Mouse (Mus musculus): ENCODE results near the gene A630001G21Rik. TPM values are rescaled to one million over a fixed set of nuclear protein-coding genes. Genes with fewer than 3 reads are reported as not detected.

A630001G21Rik gene
- polyA plus RNA-seq, 1 experiment from 2014 or later: 1.8 TPM

DNA sequence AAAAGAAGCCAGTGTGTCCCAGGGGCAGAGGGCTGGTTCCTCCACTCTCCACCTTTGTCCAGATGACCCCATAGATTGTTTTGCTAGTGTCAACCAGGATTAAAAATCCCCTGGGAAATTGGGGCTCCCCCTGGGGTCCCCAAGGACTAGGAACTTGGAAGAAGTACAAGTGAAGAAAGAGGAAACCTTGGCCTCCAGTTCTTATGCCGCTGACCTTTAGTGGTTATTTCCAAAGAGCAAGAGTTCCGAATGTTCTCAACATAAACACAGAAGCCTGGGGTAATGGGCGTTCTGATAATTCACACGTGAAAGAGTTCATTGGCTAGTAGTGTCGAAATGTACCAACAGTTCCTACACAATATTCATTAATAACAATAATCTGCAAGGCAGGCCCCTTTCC, 31.9 kb downstream of the A630001G21Rik start:
- Histone ChIP-seq H3K36me3 (ENCODE audit: control insufficient read depth, insufficient read depth, low read length) (no peaks in the 10 kb centered on the region), H3K4me2 (replicated peaks; ENCODE audit: low read depth, low read length) (no peak overlapping the region), H3K27ac (ENCODE audit: low read depth, low read length) (no peak overlapping the region), H3K9ac (ENCODE audit: low read depth, low read length) (no peak overlapping the region), H3K27me3 (ENCODE audit: control insufficient read depth, insufficient read depth, low read length) (no peaks in the 10 kb centered on the region), H3K4me1 (ENCODE audit: control insufficient read depth, insufficient read depth, low read length) (no peaks in the 10 kb centered on the region), H3K4me3 (ENCODE audit: low read length) (no peak overlapping the region), H3K9me3 (ENCODE audit: control insufficient read depth, low read length) (no peaks in the 10 kb centered on the region)
- 83% methylated on average over 5 of the region's 5 CpGs for WGBS
- ATAC-seq (ENCODE audit: low FRiP score, low TSS enrichment): no peak

DNA sequence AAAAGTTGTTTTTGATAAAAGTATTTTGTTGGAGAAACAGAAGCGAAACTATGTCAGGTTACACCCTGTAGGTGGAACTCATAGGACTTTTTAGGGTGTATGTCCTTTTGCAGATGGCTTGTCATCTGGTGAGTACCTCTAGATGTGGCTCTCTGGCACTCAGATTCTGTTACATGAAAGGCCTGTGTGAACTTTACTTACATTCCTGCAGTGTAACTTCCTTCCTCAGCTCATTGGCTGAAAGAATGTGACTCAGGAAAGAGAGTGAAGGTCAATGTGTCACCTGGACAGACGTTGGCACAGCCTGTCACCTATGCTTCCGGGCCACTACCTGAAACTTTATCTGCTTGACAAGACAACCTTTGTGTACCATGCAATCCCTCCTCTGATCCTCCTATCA, 33.9 kb downstream of the A630001G21Rik start:
- no peak overlapping the region for H3K9ac ChIP-seq (ENCODE audit: low read depth, low read length)
- no peaks in the 10 kb centered on the region for H3K4me1 ChIP-seq (ENCODE audit: control insufficient read depth, insufficient read depth, low read length)
- ATAC-seq (ENCODE audit: low FRiP score, low TSS enrichment): no peak
- H3K4me3 ChIP-seq (ENCODE audit: low read length): no peak overlapping the region
- no peaks in the 10 kb centered on the region for H3K36me3 ChIP-seq (ENCODE audit: control insufficient read depth, insufficient read depth, low read length)
- H3K27ac ChIP-seq (ENCODE audit: low read depth, low read length): no peak overlapping the region
- no peak overlapping the region for H3K4me2 ChIP-seq (replicated peaks; ENCODE audit: low read depth, low read length)
- no peaks in the 10 kb centered on the region for H3K9me3 ChIP-seq (ENCODE audit: control insufficient read depth, low read length)
- no peaks in the 10 kb centered on the region for H3K27me3 ChIP-seq (ENCODE audit: control insufficient read depth, insufficient read depth, low read length)
- 74% methylated on average over 3 of the region's 3 CpGs for WGBS

DNA sequence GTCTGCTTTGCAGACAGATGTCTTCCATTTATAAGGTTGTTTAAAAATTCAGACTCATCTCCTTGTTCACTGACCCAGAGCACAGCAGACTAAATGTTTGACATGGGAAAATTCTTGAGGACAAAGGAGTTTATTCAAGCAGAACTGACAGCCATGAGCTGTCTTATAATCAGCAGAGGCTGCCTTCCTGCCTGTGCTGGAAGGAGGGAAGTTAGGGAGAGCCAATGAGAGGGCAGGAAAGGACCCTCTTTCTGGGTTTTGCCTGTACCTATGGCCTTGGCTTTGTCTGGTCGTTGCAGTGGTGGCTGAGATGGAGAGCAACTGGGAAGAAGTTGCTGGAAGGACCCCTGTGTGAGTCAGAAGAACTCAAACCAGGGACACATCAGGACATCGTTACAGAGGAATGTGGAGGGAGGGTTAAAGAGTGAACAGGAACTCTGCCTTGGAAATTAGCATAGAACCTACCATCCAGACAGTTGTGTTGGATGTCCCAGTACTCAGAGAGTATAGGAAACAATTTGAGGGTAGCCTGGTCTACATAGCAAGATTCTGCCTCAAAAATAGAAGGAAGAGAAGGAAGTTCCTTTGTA, 35.4 kb downstream of the A630001G21Rik start:
- H3K9me3 ChIP-seq (ENCODE audit: control insufficient read depth, low read length): no peaks in the 10 kb centered on the region
- no peak overlapping the region for H3K9ac ChIP-seq (ENCODE audit: low read depth, low read length)
- H3K4me3 ChIP-seq (ENCODE audit: low read length): no peak overlapping the region
- ATAC-seq (ENCODE audit: low FRiP score, low TSS enrichment): peak; percentile 77
- H3K27me3 ChIP-seq (ENCODE audit: control insufficient read depth, insufficient read depth, low read length): no peaks in the 10 kb centered on the region
- WGBS: 22% methylated on average over 2 of the region's 2 CpGs
- H3K27ac ChIP-seq (ENCODE audit: low read depth, low read length): peak overlapping the region; percentile 27; the same call in 1 of the 2 replicates
- no peak overlapping the region for H3K4me2 ChIP-seq (replicated peaks; ENCODE audit: low read depth, low read length)
- no peaks in the 10 kb centered on the region for H3K4me1 ChIP-seq (ENCODE audit: control insufficient read depth, insufficient read depth, low read length)
- no peaks in the 10 kb centered on the region for H3K36me3 ChIP-seq (ENCODE audit: control insufficient read depth, insufficient read depth, low read length)

DNA sequence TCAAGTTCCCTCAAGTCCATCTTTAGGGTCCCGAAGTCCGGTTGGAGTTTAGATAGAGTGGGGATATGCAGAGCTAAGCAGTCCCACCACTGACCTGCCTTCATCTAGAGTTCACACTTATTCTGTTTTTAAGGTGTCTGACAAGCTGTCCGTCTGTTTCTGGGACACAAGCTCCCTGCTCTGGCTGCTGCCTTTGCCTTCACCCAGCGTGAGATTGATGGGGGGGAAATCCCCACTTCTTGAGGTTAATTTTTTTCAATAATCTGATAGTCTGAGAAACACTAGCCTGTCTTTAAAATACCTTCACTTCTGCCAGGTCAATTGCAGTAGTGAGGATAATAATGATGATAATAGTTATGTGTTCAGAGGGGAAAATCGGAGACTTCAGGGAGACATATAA, 36.1 kb downstream of the A630001G21Rik start:
- Histone ChIP-seq H3K4me2 (replicated peaks; ENCODE audit: low read depth, low read length) (no peak overlapping the region), H3K9ac (ENCODE audit: low read depth, low read length) (no peak overlapping the region), H3K4me3 (ENCODE audit: low read length) (no peak overlapping the region), H3K36me3 (ENCODE audit: control insufficient read depth, insufficient read depth, low read length) (no peaks in the 10 kb centered on the region), H3K27me3 (ENCODE audit: control insufficient read depth, insufficient read depth, low read length) (no peaks in the 10 kb centered on the region), H3K27ac (ENCODE audit: low read depth, low read length) (no peak overlapping the region), H3K9me3 (ENCODE audit: control insufficient read depth, low read length) (no peaks in the 10 kb centered on the region), H3K4me1 (ENCODE audit: control insufficient read depth, insufficient read depth, low read length) (no peaks in the 10 kb centered on the region)
- ATAC-seq (ENCODE audit: low FRiP score, low TSS enrichment): no peak
- 71% methylated on average over 5 of the region's 5 CpGs for WGBS

DNA sequence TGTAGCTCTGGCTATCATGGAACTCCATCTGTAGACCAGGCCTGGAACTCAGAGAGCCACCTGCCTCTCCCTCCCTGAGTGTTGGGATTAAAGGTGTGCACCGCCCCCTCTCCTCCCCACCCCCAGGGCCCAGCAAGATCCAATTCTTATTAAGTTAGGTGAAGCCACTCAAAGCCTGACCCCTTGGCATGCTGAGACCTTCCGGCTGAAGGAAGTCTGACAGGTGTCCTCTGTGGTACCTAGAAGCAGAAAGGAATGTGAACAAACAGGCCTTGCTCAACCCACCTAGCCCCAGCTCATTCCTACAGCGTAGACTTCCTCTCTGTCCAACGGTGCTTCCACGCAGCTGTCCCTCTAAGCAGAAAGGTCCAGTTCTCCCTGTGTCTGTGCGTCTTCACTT, 37.5 kb downstream of the A630001G21Rik start:
- ATAC-seq (ENCODE audit: low FRiP score, low TSS enrichment): 0 out of 2 replicates have a peak, but pooled peaks have one; percentile 37
- 85% methylated on average over 6 of the region's 6 CpGs for WGBS

DNA sequence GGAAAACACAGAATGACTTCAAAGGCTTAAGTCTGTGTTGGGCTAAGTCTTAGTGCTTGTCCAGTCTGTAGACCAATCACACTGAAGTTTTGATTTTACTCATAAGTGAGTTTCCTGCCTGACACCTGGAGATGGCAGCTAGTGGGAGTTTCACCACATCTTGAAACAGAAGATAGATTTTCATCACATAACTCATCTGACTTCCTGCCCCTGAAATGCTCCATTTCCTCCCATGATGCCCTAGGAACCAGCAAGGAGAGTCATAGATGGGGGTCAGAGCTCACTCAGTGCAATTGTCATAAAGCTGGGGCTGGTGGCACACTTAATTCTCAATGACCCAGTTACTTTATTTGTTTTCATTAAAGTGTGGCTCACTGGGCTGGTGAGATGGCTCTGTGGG, 38.6 kb downstream of the A630001G21Rik start:
- H3K9me3 ChIP-seq (ENCODE audit: control insufficient read depth, low read length): no peaks in the 10 kb centered on the region
- no peaks in the 10 kb centered on the region for H3K36me3 ChIP-seq (ENCODE audit: control insufficient read depth, insufficient read depth, low read length)
- H3K9ac ChIP-seq (ENCODE audit: low read depth, low read length): no peak overlapping the region
- no peak for ATAC-seq (ENCODE audit: low FRiP score, low TSS enrichment)
- H3K27ac ChIP-seq (ENCODE audit: low read depth, low read length): no peak overlapping the region
- H3K27me3 ChIP-seq (ENCODE audit: control insufficient read depth, insufficient read depth, low read length): no peaks in the 10 kb centered on the region
- 0 out of 2 replicates have a peak, but pooled peaks cover 4% of the 10 kb centered on the region for H3K4me1 ChIP-seq (ENCODE audit: control insufficient read depth, insufficient read depth, low read length)
- no peak overlapping the region for H3K4me2 ChIP-seq (replicated peaks; ENCODE audit: low read depth, low read length)
- no peak overlapping the region for H3K4me3 ChIP-seq (ENCODE audit: low read length)

More for the DNA sequence above, 37.5 kb downstream of the A630001G21Rik start:
- H3K27me3 ChIP-seq (ENCODE audit: control insufficient read depth, insufficient read depth, low read length): no peaks in the 10 kb centered on the region
- no peak overlapping the region for H3K9ac ChIP-seq (ENCODE audit: low read depth, low read length)
- no peaks in the 10 kb centered on the region for H3K9me3 ChIP-seq (ENCODE audit: control insufficient read depth, low read length)
- no peak overlapping the region for H3K4me3 ChIP-seq (ENCODE audit: low read length)
- H3K27ac ChIP-seq (ENCODE audit: low read depth, low read length): no peak overlapping the region
- no peak overlapping the region for H3K4me2 ChIP-seq (replicated peaks; ENCODE audit: low read depth, low read length)
- H3K36me3 ChIP-seq (ENCODE audit: control insufficient read depth, insufficient read depth, low read length): no peaks in the 10 kb centered on the region
- H3K4me1 ChIP-seq (ENCODE audit: control insufficient read depth, insufficient read depth, low read length): 0 out of 2 replicates have a peak, but pooled peaks cover 4% of the 10 kb centered on the region

DNA sequence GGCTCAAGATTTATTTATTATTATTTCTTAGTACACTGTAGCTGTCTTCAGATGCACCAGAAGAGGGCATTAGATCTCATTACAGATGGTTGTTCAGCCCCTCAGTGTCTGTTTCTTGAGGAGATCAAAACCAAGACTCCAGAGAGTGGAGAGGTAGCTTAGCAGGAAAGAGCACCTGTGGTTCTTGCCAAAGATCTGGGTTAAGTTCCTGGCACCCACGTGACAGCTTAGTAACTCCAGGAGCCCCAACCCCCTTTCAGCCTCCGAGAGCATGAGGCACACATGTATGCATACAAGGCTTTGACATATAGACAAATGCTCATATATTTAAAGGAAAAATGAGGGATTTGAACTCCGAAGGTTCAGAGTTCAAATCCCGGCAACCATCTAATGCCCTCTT, 39.4 kb downstream of the A630001G21Rik start:
- WGBS: 95% methylated on average over 4 of the region's 4 CpGs
- Histone ChIP-seq H3K4me3 (ENCODE audit: low read length) (no peak overlapping the region), H3K27me3 (ENCODE audit: control insufficient read depth, insufficient read depth, low read length) (no peaks in the 10 kb centered on the region), H3K4me1 (ENCODE audit: control insufficient read depth, insufficient read depth, low read length) (0 out of 2 replicates have a peak, but pooled peaks cover 4% of the 10 kb centered on the region), H3K9me3 (ENCODE audit: control insufficient read depth, low read length) (no peaks in the 10 kb centered on the region), H3K4me2 (replicated peaks; ENCODE audit: low read depth, low read length) (no peak overlapping the region), H3K27ac (ENCODE audit: low read depth, low read length) (no peak overlapping the region), H3K9ac (ENCODE audit: low read depth, low read length) (no peak overlapping the region), H3K36me3 (ENCODE audit: control insufficient read depth, insufficient read depth, low read length) (no peaks in the 10 kb centered on the region)
- no peak for ATAC-seq (ENCODE audit: low FRiP score, low TSS enrichment)

DNA sequence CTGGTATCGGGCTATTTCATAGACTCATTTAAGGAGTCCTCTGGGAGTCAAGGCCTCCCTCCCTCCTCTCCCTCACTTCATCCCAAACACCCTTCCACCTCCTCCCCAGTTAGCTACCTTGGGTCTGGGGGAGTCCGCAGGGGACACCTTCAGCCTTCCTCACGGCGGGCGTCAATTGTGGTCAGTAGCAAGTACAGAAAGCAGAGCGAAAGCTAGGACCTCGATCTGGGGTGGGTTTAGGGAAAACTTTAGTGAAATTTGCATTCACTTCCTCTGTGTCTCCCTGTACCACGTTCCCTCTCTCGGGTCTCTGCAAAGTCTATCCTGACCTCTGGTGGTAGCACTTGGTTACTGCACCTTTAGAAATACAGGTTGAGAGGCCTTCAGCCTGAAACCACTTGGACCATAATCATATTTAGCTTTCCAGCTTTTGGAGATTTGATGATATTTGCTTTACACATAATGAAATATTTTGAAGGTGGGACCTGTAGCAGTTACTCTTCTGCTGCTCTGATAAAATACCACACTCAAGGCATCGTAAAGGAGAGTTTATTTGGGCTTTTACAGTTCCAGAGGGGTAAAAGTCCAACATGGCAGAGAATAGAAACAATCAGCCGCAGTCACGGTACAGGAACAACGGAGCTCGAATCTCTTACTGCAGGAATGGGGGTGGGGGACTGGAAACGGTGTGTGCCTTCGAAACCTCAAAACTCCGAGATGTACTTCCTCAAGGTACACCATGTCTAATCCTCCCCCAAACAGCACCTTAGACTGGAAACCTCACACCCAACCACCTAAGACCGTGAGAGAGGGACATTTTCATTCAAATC, 41.9 kb downstream of the A630001G21Rik start:
- peak overlapping the region; percentile 47; the same call in 1 of the 2 replicates for H3K9ac ChIP-seq (ENCODE audit: low read depth, low read length)
- peak overlapping the region; percentile 25 for H3K4me3 ChIP-seq (ENCODE audit: low read length)
- no peak overlapping the region; the same call in 1 of the 2 replicates for H3K27ac ChIP-seq (ENCODE audit: low read depth, low read length)
- no peaks in the 10 kb centered on the region for H3K36me3 ChIP-seq (ENCODE audit: control insufficient read depth, insufficient read depth, low read length)
- ATAC-seq (ENCODE audit: low FRiP score, low TSS enrichment): peak; percentile 73
- peak overlapping the region; percentile 38 for H3K4me2 ChIP-seq (replicated peaks; ENCODE audit: low read depth, low read length)
- 0 out of 2 replicates have a peak, but pooled peaks cover 4% of the 10 kb centered on the region for H3K4me1 ChIP-seq (ENCODE audit: control insufficient read depth, insufficient read depth, low read length)
- no peaks in the 10 kb centered on the region for H3K9me3 ChIP-seq (ENCODE audit: control insufficient read depth, low read length)
- no peaks in the 10 kb centered on the region for H3K27me3 ChIP-seq (ENCODE audit: control insufficient read depth, insufficient read depth, low read length)
- WGBS: 37% methylated on average over 18 of the region's 18 CpGs
